Mouse (Mus musculus): ENCODE results near the gene Slc23a2. TPM values are rescaled to one million over a fixed set of nuclear protein-coding genes. Genes with fewer than 3 reads are reported as not detected.

Slc23a2 gene
- polyA plus RNA-seq, 1 experiment from 2014 or later = 8.9 TPM

GRCm38 (mm10) chr2:132006561-132007474, 138.1 kb downstream of the Slc23a2 start:
- ATAC-seq = no peak

GRCm38 (mm10) chr2:132005445-132005844, 139.5 kb downstream of the Slc23a2 start:
- Histone ChIP-seq H3K4me2 (replicated peaks; ENCODE audit: low read depth) (no peak overlapping the region), H3K9ac (ENCODE audit: low read depth, low read length) (no peak overlapping the region), H3K36me3 (ENCODE audit: control insufficient read depth, insufficient read depth) (peaks cover 4% of the 10 kb centered on the region), H3K9me3 (ENCODE audit: control insufficient read depth) (no peaks in the 10 kb centered on the region), H3K4me1 (replicated peaks; ENCODE audit: control insufficient read depth, insufficient read depth, low read length) (no peaks in the 10 kb centered on the region; the same call in 1 of the 2 replicates), H3K4me3 (ENCODE audit: low read depth, low read length) (no peak overlapping the region), H3K27me3 (replicated peaks; ENCODE audit: control insufficient read depth, insufficient read depth, low read length) (no peaks in the 10 kb centered on the region), H3K27ac (ENCODE audit: low read depth, low read length) (no peak overlapping the region)
- no peak for TF ChIP-seq CTCF (IDR thresholded peaks at IDR 0.05; ENCODE audit: low read depth)
- 75% methylated on average over 4 of the region's 4 CpGs for WGBS
- ATAC-seq = no peak

More at GRCm38 (mm10) chr2:132006561-132007474, 138.1 kb downstream of the Slc23a2 start:
- no peaks in the 10 kb centered on the region; the same call in 1 of the 2 replicates for H3K4me1 ChIP-seq (replicated peaks; ENCODE audit: control insufficient read depth, insufficient read depth, low read length)
- no peak overlapping the region for H3K27ac ChIP-seq (ENCODE audit: low read depth, low read length)
- H3K4me2 ChIP-seq (replicated peaks; ENCODE audit: low read depth) = no peak overlapping the region
- WGBS = 79% methylated on average over 18 of the region's 18 CpGs
- H3K36me3 ChIP-seq (ENCODE audit: control insufficient read depth, insufficient read depth) = peaks cover 4% of the 10 kb centered on the region
- H3K9ac ChIP-seq (ENCODE audit: low read depth, low read length) = no peak overlapping the region
- H3K4me3 ChIP-seq (ENCODE audit: low read depth, low read length) = no peak overlapping the region
- H3K9me3 ChIP-seq (ENCODE audit: control insufficient read depth) = no peaks in the 10 kb centered on the region
- H3K27me3 ChIP-seq (replicated peaks; ENCODE audit: control insufficient read depth, insufficient read depth, low read length) = no peaks in the 10 kb centered on the region
- TF ChIP-seq CTCF (IDR thresholded peaks at IDR 0.05; ENCODE audit: low read depth) = no peak

GRCm38 (mm10) chr2:132004495-132005136, 140.3 kb downstream of the Slc23a2 start:
- Histone ChIP-seq H3K36me3 (ENCODE audit: control insufficient read depth, insufficient read depth) (peaks cover 4% of the 10 kb centered on the region), H3K27ac (ENCODE audit: low read depth, low read length) (no peak overlapping the region), H3K4me2 (replicated peaks; ENCODE audit: low read depth) (no peak overlapping the region), H3K4me3 (ENCODE audit: low read depth, low read length) (no peak overlapping the region), H3K9me3 (ENCODE audit: control insufficient read depth) (no peaks in the 10 kb centered on the region), H3K27me3 (replicated peaks; ENCODE audit: control insufficient read depth, insufficient read depth, low read length) (no peaks in the 10 kb centered on the region), H3K4me1 (replicated peaks; ENCODE audit: control insufficient read depth, insufficient read depth, low read length) (no peaks in the 10 kb centered on the region; the same call in 1 of the 2 replicates), H3K9ac (ENCODE audit: low read depth, low read length) (no peak overlapping the region)
- TF ChIP-seq CTCF (IDR thresholded peaks at IDR 0.05; ENCODE audit: low read depth) = no peak
- 69% methylated on average over 9 of the region's 9 CpGs for WGBS
- no peak for ATAC-seq

- ATAC-seq = no peak
- no peak overlapping the region for H3K4me3 ChIP-seq (ENCODE audit: low read depth, low read length)
- H3K9ac ChIP-seq (ENCODE audit: low read depth, low read length) = no peak overlapping the region
- H3K27me3 ChIP-seq (replicated peaks; ENCODE audit: control insufficient read depth, insufficient read depth, low read length) = no peaks in the 10 kb centered on the region
- peaks cover 4% of the 10 kb centered on the region; the same call in 1 of the 2 replicates for H3K36me3 ChIP-seq (ENCODE audit: control insufficient read depth, insufficient read depth)
- no peak overlapping the region for H3K27ac ChIP-seq (ENCODE audit: low read depth, low read length)
- no peaks in the 10 kb centered on the region for H3K9me3 ChIP-seq (ENCODE audit: control insufficient read depth)
- H3K4me1 ChIP-seq (replicated peaks; ENCODE audit: control insufficient read depth, insufficient read depth, low read length) = no peaks in the 10 kb centered on the region; the same call in 1 of the 2 replicates
- no peak overlapping the region for H3K4me2 ChIP-seq (replicated peaks; ENCODE audit: low read depth)
- TF ChIP-seq CTCF (IDR thresholded peaks at IDR 0.05; ENCODE audit: low read depth) = no peak
- WGBS = 71% methylated on average over 5 of the region's 5 CpGs
Observed at GRCm38 (mm10) chr2:132003916-132004315, 141.0 kb downstream of the Slc23a2 start.

Other genes starting within 250 kb of the Slc23a2 start
- gene Prnp, start 235.2 kb downstream of the Slc23a2 start, polyA plus RNA-seq (2015; fragmentation: Nextera tagmentation; extraction: Ambion mirVana) = 47.2 and 47.5 TPM in 2 replicates
- gene Prn, start 235.2 kb downstream of the Slc23a2 start, polyA plus RNA-seq (2015; fragmentation: Nextera tagmentation; extraction: Ambion mirVana) = not detected in 2 replicates
- gene Prnd, start 194.2 kb downstream of the Slc23a2 start, polyA plus RNA-seq (2015; fragmentation: Nextera tagmentation; extraction: Ambion mirVana) = 9.8 and 12.2 TPM in 2 replicates
- gene Rassf2, start 114.8 kb downstream of the Slc23a2 start, polyA plus RNA-seq (2015; fragmentation: Nextera tagmentation; extraction: Ambion mirVana) = 4.4 TPM in 2 replicates
- 31.2 and 34.3 TPM in 2 replicates for gene Tmem230, start 102.7 kb upstream of the Slc23a2 start, polyA plus RNA-seq (2015; fragmentation: Nextera tagmentation; extraction: Ambion mirVana)
- 105 and 106 TPM in 2 replicates for gene Pcna, start 108.2 kb upstream of the Slc23a2 start, polyA plus RNA-seq (2015; fragmentation: Nextera tagmentation; extraction: Ambion mirVana)
- gene Cds2, start 118.0 kb upstream of the Slc23a2 start, polyA plus RNA-seq (2015; fragmentation: Nextera tagmentation; extraction: Ambion mirVana) = 16.2 and 17.3 TPM in 2 replicates
- gene Prokr2, start 240.3 kb upstream of the Slc23a2 start, polyA plus RNA-seq (2015; fragmentation: Nextera tagmentation; extraction: Ambion mirVana) = 0.08 and 0.17 TPM in 2 replicates